Mouse (Mus musculus): Measurements from ENCODE around the gene Mtmr12. TPM values are rescaled to one million over a fixed set of nuclear protein-coding genes. Genes with fewer than 3 reads are reported as not detected.

The Mtmr12 gene
- total RNA-seq, 2 experiments from 2014 or later: 41.4 to 47.3 TPM

DNA sequence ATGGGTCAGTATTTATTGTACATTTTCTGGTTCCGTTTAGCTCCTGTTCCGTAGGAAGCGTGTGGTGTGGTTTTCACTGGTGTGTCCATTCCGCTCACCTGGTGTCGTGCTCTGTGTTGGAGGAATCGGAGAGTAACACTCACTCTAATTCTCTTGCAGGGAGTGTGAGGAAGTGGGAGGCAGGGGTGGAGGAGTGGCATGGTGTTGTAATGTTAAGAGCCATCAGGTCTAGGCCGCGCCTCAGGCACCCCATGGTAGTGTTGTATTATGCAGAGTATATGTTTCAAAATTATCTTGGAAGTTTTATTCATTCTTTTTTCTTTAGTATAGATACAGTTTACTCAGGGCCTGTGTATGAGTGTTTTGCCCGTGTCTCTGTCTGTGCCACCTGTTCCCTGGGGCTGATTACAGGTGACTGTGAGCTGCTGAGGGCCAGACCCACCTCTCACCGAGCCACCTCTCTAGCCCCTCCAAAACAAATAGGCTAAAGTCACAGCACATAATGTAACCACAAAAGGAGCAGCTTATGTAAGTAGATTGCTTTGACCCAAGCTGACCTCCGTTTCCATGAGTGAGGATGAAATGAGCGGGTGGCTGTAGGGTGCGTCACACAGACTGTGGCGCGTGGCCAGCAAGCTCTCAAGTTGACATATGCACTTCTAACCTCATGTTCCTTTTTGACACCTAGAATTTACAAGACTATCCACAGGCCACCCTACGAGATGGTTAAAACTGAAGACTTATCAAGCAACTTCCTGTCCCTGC is 53.1 kb downstream of the Mtmr12 start:
- intact Hi-C loops (cut with DNase I): no loop called here
- no peak for DNase-seq (ENCODE audit: low spot score in 2 of 2)

DNA sequence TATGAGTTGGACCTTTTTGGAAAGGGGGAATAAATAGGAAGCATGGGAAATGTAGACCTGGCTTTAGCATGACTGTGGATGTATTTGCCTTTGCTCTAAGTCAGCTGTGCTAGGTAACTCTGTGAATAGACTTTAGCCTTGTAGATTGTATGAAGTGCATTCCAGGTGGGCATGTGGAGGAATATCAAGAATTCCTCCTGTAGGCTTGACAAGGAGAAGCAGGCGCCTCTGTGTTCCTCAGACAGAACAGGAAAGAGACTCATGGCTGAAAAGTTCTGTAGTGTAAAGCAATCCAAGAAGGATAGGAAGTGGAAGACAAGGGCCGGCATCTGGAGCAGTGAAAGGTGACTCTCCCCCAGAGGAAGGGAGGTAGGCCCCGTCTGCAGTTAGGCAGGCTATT is 58.2 kb downstream of the Mtmr12 start:
- intact Hi-C loops (cut with DNase I): no loop called here
- no peak for DNase-seq (ENCODE audit: low spot score in 2 of 2)

DNA sequence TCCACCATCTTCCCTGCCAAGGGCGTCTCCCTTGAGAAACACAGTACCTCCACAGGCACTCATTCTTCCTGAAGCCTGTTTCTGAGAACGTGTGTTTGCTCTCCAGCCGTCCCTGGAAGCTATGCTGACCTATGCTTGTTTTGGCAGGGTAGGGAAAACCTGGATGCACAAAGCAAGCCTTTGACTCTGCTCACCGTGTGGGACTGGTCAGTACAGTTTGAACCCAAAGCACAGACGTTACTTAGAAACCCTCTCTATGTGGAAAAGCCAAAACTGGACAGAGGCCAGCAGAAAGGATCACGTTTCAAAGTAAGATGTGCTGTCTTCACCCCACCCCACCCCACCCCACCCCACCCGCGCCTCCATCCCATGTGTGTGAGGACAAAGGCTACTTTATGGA is 61.6 kb downstream of the Mtmr12 start:
- no peak for DNase-seq (ENCODE audit: low spot score in 2 of 2)
- intact Hi-C loops (cut with DNase I): loop anchor here (5.0 kb wide), 1 partner anchor 294 kb away; no protein-coding TSS in a partner anchor

DNA sequence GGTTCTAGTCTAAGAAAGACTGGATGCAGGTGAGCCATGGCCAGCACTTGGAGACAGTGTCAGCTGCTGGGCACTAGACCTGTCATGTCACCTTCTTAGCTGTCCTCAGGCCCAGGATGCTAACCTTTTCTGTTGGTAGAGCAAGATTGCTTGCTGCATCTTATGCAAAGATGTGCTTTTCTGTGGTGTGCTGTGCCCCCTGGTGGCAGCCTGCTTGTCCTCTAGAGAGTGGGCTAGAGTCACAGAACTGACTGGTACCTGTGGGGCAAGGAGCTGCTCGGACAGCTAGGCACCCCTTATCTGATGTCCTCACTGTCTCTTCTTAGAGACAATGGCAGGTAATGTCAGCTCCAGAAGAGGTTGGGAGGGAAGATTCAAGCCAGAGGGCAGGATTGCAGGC is 63.2 kb downstream of the Mtmr12 start:
- intact Hi-C loops (cut with DNase I): loop anchor here (1.0 to 5.0 kb wide), 2 partner anchors 72 to 296 kb away; no protein-coding TSS in a partner anchor

DNA sequence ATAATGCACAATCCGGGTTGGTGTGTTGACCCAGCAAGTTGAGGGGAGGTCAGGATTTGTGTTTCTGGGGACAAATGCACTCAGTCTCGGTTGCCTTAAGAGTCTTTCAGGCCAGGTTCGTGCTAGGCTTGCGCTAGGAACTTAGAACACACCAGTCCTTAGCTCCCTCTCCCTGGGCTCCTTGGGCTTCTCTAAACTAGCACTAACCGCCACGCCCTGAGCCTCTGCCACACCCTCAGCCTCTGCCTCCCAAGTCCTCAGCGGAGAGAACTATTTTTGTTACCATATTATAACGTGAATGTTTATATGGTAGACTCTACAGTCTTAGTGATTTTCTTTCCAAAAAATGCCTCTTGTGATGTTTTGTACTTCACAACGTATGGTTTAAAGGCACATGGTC is 66.5 kb downstream of the Mtmr12 start:
- no peak for DNase-seq (ENCODE audit: low spot score in 2 of 2)
- intact Hi-C loops (cut with DNase I): loop anchor here (5.0 to 10.0 kb wide), 2 partner anchors 51 to 523 kb away; partner anchors contain the start of genes 1810049J17Rik and Golph3

More for the DNA sequence above, 63.2 kb downstream of the Mtmr12 start:
- DNase-seq (ENCODE audit: low spot score in 2 of 2): peak; percentile 49 to 58

DNA sequence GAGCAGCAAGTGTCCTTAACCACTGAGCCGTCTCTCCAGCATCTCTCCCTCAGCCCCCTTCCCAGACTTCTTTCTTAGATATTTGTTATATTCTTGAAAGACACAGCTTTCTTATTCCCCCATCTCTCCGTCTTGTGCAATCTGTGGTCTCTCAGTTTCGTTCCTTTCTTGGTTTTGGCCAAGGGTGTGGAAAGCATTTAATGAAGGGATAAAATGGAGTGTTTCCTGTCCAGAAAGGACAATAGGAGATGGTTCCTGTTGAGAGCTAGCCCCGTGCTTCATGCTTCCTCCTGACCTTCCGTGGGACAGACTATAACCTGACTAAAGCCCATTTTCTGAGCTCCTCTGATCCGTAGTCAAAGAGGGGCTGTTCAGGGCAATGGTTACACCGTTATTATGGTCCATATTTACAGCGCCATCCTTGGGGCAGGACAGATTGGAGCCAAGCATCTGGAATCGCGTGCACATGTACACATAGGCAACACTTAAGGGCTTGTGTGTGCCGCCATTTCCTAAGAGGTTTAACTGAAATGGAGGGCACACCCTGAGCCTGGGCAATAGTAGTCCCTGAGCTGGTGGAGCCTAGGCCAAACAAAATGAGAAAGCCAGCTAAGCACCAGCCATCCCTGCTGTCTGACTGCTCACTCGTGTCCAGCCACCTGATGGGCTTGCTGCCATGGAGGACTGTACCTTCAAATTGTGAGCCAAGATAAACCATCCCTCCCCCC is 68.7 kb downstream of the Mtmr12 start:
- no peak for DNase-seq (ENCODE audit: low spot score in 2 of 2)
- intact Hi-C loops (cut with DNase I): loop anchor here (5.0 to 10.0 kb wide), 2 partner anchors 49 to 521 kb away; partner anchors contain the start of genes 1810049J17Rik and Golph3

DNA sequence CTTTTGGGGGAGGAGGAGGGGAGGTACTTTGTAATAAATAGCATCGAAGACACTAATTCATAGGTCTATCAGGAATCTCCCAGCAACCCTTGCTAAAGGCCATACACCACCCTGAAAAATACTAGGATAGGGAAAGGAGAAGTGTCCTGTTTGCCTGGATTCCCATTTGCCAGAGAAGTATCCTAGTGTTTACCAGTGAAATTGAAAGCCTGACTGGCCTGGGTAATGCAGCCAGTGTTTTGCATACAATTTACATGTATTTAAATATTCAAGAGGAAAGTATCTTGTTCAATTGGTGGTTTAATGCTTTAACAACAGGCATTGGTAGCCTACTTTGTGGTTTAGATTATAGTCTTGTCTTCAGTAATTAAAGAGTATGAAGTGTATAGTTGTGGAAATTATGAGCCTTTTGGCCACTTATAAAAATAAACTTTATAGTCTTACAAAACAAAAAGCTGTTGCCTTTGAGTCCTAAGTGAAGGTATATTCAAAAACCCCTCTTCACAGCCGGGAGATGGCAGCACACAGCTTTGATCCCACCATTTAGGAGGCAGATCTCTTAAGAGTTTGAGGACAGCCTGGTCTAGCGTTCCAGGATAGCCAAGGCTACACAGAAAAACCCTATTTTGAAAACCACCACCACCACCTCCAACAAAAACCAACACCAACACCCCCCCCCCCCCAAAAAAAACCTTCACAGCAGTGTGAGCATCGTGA is 69.4 kb downstream of the Mtmr12 start:
- intact Hi-C loops (cut with DNase I): loop anchor here (5.0 to 10.0 kb wide), 2 partner anchors 48 to 521 kb away; partner anchors contain the start of genes 1810049J17Rik and Golph3
- no peak for DNase-seq (ENCODE audit: low spot score in 2 of 2)

DNA sequence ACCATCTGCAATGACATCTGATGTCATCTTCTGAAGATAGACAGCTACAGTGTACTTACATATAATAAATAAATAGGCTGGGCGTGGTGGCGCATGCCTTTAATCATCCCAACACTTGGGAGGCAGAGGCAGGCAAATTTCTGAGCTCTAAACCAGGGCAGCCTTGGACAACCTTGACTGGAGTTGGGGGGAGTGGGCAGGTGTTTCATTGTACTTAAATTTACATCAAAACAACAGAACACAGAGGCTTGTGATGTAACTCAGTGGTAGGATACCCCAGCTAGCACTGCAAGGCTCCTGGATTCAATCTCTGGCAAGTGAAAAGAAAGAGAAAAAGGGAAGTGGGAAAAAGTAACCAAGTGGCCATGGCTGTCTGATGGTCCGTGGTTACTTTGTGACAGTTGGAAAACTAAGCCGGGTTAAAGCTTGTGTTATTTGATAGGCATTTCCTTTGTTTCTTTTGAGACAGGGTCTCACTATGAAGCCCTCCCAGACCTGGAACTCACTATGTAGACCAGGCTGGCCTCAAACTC is 70.3 kb downstream of the Mtmr12 start:
- intact Hi-C loops (cut with DNase I): loop anchor here (5.0 to 10.0 kb wide), 2 partner anchors 302 to 520 kb away; no protein-coding TSS in a partner anchor

DNA sequence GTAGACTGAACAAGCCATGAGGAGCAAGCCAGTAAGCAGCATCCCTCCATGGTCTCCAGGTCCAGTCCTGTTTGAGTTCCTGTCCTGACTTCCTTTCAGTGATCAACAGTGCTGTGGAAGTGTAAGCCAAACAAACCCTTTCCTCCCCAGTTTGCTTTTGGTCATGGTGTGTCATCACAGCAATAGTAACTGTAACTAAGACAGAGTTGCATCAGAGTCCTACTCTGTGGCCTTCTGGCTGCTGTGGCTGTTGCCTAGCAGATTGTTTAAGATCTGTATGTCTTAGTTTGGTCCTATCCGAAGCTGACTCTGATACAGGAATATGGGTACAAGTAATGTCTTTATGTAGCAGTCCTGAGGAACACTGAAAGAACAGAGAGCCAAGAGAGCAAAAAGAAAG is 75.0 kb downstream of the Mtmr12 start:
- DNase-seq (ENCODE audit: low spot score in 2 of 2): no peak
- intact Hi-C loops (cut with DNase I): loop anchor here (5.0 to 10.0 kb wide), 2 partner anchors 297 to 515 kb away; no protein-coding TSS in a partner anchor

More for the DNA sequence above, 70.3 kb downstream of the Mtmr12 start:
- no peak for DNase-seq (ENCODE audit: low spot score in 2 of 2)

DNA sequence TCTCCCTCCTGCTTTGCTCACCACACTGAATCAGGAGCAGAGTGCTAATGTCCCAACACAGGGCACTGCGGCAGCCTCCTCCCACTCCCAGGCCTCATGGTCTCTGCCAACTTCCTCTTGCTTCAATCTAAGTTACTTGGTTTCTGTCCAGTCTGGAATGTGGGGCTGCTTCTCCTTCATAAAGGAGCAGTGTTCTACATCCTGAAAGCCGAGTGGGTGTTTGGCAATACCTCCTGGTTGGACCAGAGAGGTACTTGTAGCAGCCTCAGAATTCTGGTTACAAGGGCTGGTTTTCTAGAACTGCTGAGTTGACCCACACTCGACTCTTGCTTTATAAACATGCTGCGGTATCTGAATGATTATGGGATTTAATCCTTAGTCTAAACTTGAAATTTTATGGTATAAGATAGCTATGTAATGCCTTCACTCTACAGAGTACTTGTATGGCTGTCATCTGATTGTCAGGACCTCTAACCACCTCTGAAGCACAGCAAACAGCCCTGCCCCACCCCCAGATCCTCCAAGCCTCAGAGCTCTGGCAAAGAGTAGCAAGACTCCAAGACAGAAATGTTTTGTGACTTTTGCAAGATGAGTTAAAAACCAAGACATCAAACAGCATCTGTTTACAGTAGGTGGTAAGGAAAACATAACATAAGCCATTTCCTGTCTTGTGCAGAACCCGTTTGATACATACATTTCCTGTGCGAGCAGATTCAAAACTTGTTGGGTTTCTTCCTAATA is 80.1 kb downstream of the Mtmr12 start:
- intact Hi-C loops (cut with DNase I): no loop called here
- no peak for DNase-seq (ENCODE audit: low spot score in 2 of 2)

DNA sequence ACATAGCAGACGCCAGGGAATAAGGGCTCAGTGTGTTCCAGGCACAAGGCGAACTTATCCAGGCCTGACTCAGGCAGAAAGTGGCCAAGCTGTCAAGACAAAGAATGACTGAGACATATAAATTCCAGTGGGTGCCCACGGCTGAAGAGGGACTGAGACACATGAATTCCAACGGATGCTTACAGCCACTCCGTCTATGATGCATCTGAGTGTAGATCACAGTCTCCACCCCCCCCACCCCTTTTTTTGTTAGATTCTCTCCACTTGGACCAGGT is 80.6 kb downstream of the Mtmr12 start:
- intact Hi-C loops (cut with DNase I): no loop called here
- DNase-seq (ENCODE audit: low spot score in 2 of 2): no peak

DNA sequence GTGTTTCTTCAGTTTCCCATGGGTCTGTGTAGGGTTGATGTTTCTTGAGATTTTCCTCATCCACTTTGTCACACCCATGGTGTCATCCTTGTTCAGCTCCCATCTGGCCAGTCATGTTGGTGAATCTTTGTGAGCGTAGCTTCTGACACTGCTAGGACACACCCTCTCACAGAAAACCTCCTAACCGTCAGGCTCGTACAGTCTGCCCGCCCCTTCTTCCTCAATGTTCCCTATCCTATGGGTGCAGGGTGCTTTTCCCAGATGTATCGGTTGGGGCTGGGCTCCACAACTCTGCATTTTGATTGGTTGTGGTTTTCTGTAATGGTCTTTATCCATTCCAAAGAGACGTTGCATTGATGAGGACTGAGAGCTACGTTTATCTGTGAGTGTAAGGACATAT is 85.5 kb downstream of the Mtmr12 start:
- intact Hi-C loops (cut with DNase I): no loop called here
- DNase-seq (ENCODE audit: low spot score in 2 of 2): no peak

DNA sequence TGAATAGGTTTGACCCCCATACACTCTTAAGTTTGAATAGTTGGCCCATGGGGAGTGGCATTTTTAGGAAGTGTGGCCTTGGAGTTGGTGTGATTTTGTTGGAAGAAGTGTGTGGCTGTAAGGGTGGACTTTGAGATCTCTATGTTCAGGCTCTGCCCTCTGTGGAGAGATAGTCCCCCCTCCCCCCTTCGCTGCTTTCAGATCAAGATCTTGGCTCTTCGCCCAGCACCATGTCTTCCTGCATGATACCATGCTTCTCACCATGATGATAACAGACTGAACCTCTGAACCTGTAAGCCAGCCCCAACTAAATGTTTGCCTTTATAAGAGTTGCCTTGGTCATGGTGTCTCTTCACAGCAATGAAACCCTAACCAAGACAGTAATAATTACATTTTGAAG is 86.9 kb downstream of the Mtmr12 start:
- intact Hi-C loops (cut with DNase I): no loop called here
- DNase-seq (ENCODE audit: low spot score in 2 of 2): no peak

DNA sequence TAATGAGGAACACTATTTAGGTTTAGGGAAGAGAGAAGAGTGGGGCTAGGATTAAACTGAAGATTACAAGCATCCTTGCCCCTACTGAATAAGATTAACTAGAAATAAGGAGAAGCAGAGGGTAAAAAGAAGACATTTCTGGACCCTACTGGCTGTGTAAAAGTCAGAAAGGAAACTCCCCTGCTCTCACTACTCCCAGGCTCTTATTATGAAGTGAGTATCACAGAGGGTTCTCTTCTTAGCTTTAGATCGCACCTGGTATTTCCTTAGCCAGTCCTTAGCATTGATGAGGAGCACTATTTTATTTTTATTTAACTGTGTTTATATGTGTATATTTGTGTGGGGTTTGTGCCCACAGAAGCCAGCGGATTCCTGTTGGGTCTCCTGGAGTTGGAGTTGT is 91.4 kb downstream of the Mtmr12 start:
- intact Hi-C loops (cut with DNase I): no loop called here
- DNase-seq (ENCODE audit: low spot score in 2 of 2): no peak

DNA sequence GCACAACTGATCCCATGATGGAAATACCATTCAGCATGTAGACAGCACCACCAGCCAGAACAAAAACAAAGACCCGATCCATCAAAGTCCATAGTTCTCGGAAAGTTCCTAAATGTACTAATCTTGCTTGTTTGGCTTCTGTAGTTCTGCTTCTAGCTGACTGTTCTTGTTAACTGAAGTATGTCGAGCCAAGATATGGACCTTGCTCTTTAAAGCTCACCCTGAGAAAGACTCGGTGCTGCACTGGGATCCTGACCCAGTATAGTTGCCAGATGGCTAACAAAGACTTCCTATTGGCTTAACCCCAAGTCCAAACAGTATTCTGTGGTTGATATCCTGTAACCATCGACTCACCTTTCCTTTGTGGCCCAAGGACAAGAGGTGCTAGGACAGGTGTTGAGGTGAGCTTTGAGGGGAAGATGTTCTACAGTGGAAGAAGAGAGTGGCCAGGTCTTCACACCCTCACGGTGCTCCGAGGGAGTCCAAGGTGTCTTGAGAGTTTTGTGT is 93.5 kb downstream of the Mtmr12 start:
- intact Hi-C loops (cut with DNase I): no loop called here
- DNase-seq (ENCODE audit: low spot score in 2 of 2): no peak

DNA sequence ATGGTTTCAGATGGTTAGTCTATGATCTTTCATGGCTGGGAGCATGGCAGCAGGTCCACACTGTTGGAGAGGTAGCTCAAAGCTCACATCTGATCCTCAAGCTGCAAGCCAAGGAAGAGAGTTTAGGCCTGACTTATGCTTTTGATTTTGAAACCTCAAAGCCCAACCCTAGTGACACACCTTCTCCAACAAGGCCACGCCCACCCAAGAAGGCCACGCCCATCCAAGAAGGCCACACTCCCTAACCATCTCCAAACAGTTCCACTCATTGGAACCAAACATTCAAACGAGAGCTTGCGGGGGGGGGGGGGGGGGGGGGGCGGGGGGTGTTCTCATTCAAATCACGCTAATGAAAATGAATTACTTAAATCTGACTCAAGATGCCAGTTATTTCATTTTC is 96.9 kb downstream of the Mtmr12 start:
- intact Hi-C loops (cut with DNase I): no loop called here
- no peak for DNase-seq (ENCODE audit: low spot score in 2 of 2)

DNA sequence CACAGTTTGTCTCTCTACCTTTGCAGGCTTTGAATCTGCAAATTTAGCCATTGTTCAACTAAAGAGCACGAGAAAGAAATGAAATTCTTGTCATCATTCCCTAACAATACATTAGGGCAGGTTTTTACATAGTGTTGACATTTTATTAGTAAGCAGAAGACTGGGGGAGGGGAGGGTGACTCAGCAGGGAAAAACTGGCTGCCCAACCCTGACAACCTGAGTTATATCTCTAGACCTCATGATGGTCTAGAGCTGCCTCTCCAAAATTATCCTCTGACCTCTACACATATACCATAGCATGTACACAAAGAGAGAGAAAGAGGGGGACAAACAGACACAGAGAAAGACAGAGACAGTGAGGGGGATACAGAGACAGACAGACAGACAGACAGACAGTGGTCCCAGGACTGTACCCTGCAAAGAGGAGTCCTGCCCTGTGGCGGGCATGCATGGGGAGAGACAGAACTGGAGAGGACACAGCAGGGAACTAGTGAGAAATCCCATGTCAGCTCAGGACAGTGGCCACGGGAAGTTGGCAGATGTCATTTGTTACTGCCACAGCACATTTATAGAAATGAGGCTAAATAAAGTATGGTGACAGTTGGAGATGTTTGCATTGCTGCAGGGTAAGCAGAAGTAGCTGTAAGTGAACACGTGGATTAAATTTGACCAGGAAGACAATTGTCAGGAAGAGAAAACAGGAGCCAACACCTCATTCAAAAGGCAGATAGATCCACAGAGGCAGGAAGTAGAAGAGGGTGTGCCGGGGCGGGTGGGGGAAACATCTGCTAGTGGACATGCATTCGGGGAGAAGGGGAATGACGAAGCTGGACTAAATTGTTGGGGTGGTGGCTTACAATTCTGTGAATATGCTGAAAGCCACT is 101.6 kb downstream of the Mtmr12 start:
- peak in 1 of 2 experiments; percentile 29 for DNase-seq (ENCODE audit: low spot score in 2 of 2)
- intact Hi-C loops (cut with DNase I): no loop called here

DNA sequence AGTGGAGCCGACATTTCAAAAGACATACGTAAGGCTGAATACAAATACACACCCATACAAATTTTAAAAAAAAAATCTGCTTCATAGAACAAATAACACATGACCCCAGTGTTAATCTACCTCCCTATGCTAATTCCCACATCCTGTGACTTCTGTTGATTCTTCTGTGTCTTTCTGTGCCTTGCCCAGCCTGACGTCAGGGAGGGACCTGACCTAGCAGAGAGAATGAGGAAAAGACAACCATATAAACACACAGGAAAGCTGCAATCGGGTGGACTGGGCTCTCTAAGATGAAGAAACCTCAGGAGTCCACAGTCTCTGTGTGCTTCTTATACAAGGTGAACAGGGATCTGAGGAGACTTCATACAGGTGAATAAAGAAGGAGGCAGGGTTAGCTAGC is 102.3 kb downstream of the Mtmr12 start:
- no peak for DNase-seq (ENCODE audit: low spot score in 2 of 2)
- intact Hi-C loops (cut with DNase I): no loop called here

Measured in left cerebral cortex, postnatal 36 days (tissue).